Mouse (Mus musculus): ENCODE data around the gene Ccdc141. TPM values are rescaled to one million over a fixed set of nuclear protein-coding genes. Genes with fewer than 3 reads are reported as not detected.

The Ccdc141 gene
- polyA plus RNA-seq (2015; fragmentation: Nextera tagmentation; extraction: Ambion mirVana): 8.5 and 9.6 TPM in 2 replicates

GRCm38 (mm10) chr2:77170633-77171105 lies at the start of gene Ccdc141:
TSS of gene Ccdc141 (minus strand) at chr2:77170636.
- Histone ChIP-seq H3K36me3 (no peaks in the 10 kb centered on the region), H3K27me3 (replicated peaks) (no peaks in the 10 kb centered on the region), H3K4me1 (peaks cover 17% of the 10 kb centered on the region)

DNA sequence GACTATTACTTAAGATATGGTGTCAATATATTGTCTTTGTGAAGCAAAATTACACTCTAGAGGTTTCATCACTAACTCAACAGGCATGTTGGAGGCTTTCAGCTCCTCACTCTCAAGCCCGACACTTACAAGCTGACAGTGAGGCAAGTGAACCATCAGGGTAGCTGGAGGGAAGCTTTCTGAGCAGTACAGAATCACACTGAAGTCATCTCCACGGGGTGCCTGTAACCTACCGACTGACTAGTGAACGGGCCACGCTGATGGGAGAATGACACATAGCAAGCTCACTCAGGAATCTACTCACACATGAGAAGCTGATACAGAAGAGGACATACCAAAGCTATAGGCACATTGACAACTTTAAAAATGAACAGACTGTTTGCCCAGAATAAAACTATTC lies 42.4 kb upstream of the Ccdc141 start:
- Histone ChIP-seq H3K9me3 (no peaks in the 10 kb centered on the region), H3K9ac (no peak overlapping the region), H3K36me3 (0 out of 2 replicates have a peak, but pooled peaks cover 4% of the 10 kb centered on the region), H3K27ac (no peak overlapping the region), H3K27me3 (replicated peaks) (no peaks in the 10 kb centered on the region), H3K4me2 (no peak overlapping the region), H3K4me3 (replicated peaks) (no peak overlapping the region), H3K4me1 (no peaks in the 10 kb centered on the region)
- whole genome bisulfite sequencing: 81% methylated on average over 5 of the region's 5 CpGs
- no peak for ATAC-seq (ENCODE audit: insufficient read depth, low FRiP score, low read depth)

More at GRCm38 (mm10) chr2:77170633-77171105, at the start of gene Ccdc141:
- Histone ChIP-seq H3K9ac (peak within 1 kb of the TSS; percentile 23; the same call in 1 of the 2 replicates), H3K4me2 (peak within 1 kb of the TSS; percentile 74), H3K27ac (peak within 1 kb of the TSS; percentile 76), H3K9me3 (no peaks in the 10 kb centered on the region), H3K4me3 (replicated peaks) (peak within 1 kb of the TSS; percentile 49)
- ATAC-seq (ENCODE audit: insufficient read depth, low FRiP score, low read depth): no peak
- WGBS: 2% methylated on average over 5 of the region's 6 CpGs

DNA sequence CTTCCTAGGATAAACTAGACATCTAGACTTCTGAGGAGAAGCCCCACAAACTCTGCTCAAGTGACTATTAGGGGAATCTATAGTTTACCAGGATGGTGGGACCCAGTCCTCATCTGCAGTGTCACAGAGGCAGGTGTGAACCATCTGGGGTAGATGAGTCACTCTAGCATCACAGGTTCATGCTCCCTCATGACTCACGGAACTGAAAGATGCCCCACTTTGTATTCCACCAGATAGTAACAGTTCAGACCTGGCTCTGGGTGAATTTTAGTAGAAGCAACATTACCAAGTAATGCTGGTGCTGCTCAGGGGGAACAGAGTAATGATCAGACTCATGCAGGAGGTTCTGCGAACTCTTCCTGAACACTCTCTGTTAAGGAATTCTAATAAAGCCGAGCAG lies 36.5 kb upstream of the Ccdc141 start:
- WGBS: 88% methylated on average over 3 of the region's 3 CpGs
- Histone ChIP-seq H3K27ac (no peak overlapping the region), H3K4me3 (replicated peaks) (no peak overlapping the region), H3K9me3 (no peaks in the 10 kb centered on the region), H3K27me3 (replicated peaks) (no peaks in the 10 kb centered on the region), H3K36me3 (0 out of 2 replicates have a peak, but pooled peaks cover 5% of the 10 kb centered on the region), H3K4me2 (no peak overlapping the region), H3K9ac (no peak overlapping the region), H3K4me1 (no peaks in the 10 kb centered on the region)
- no peak for ATAC-seq (ENCODE audit: insufficient read depth, low FRiP score, low read depth)

GRCm38 (mm10) chr2:77203916-77204315 lies 33.5 kb upstream of the Ccdc141 start:
- Histone ChIP-seq H3K27me3 (replicated peaks) (no peaks in the 10 kb centered on the region), H3K4me3 (replicated peaks) (no peak overlapping the region), H3K4me2 (no peak overlapping the region), H3K9ac (no peak overlapping the region), H3K9me3 (no peaks in the 10 kb centered on the region), H3K27ac (no peak overlapping the region), H3K36me3 (0 out of 2 replicates have a peak, but pooled peaks cover 3% of the 10 kb centered on the region), H3K4me1 (0 out of 2 replicates have a peak, but pooled peaks cover 2% of the 10 kb centered on the region)
- WGBS: 44% methylated on average over 2 of the region's 2 CpGs
- ATAC-seq (ENCODE audit: insufficient read depth, low FRiP score, low read depth): no peak

DNA sequence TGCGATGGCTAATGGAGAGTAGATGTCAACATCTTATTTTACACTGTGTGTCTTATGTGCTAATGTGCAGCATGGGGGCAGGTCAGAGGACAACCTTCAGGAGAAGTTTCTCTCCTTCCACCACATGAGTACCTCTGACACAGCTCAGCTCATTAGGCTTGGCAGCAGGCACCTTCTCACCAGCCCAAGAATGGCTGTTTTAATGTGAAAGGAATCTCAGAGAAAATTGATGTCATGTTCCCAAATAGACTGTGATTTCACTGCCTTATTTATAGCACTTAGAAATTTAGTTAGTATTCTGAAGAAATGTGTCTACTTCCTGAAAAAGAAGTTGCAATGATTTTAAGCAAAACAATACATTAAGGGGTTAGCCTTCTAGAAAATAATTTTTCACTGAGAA lies 31.5 kb upstream of the Ccdc141 start:
- Histone ChIP-seq H3K4me1 (0 out of 2 replicates have a peak, but pooled peaks cover 2% of the 10 kb centered on the region), H3K4me2 (no peak overlapping the region), H3K9me3 (no peaks in the 10 kb centered on the region), H3K9ac (no peak overlapping the region), H3K27me3 (replicated peaks) (no peaks in the 10 kb centered on the region), H3K27ac (no peak overlapping the region), H3K36me3 (0 out of 2 replicates have a peak, but pooled peaks cover 3% of the 10 kb centered on the region), H3K4me3 (replicated peaks) (no peak overlapping the region)
- ATAC-seq (ENCODE audit: insufficient read depth, low FRiP score, low read depth): no peak
- WGBS: 100% methylated on average over 1 of the region's 1 CpGs

DNA sequence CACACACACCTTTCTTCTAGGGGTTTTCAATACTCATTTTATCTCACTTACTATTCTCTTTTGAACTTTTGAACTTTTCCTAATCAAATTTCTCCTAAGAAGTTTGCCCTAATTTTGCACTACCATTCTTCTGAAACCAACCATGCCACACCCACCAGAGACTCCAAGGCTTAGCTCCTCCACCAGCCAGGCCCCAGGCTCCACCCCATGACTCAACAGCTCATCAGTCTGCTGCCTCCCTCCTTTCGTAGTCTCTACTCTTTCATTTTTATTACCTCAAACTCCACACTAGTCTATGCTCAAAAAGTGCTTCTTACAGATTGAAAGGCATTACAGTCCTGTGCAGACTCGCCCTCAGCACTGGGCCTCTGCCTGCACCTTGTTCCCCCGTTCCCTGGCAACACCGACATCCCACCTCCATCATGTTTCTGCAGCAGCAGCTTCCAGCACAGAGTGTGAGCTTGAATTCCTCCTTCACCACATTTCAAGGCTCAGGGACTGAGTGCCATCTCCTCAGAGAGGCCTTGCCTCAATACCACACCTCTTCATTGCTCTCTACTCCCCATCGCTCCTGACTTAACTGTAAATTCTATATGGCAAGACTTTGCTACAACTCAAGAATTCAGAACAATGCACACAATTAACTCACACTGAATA lies 30.6 kb upstream of the Ccdc141 start:
- H3K27me3 ChIP-seq (replicated peaks): no peaks in the 10 kb centered on the region
- 85% methylated on average over 5 of the region's 5 CpGs for WGBS
- no peak overlapping the region for H3K4me2 ChIP-seq
- no peak overlapping the region for H3K4me3 ChIP-seq (replicated peaks)
- 0 out of 2 replicates have a peak, but pooled peaks cover 2% of the 10 kb centered on the region for H3K4me1 ChIP-seq
- H3K9ac ChIP-seq: no peak overlapping the region
- no peak; the same call in 1 of the 2 replicates for ATAC-seq (ENCODE audit: insufficient read depth, low FRiP score, low read depth)
- no peaks in the 10 kb centered on the region for H3K9me3 ChIP-seq
- H3K36me3 ChIP-seq: 0 out of 2 replicates have a peak, but pooled peaks cover 3% of the 10 kb centered on the region
- no peak overlapping the region for H3K27ac ChIP-seq

DNA sequence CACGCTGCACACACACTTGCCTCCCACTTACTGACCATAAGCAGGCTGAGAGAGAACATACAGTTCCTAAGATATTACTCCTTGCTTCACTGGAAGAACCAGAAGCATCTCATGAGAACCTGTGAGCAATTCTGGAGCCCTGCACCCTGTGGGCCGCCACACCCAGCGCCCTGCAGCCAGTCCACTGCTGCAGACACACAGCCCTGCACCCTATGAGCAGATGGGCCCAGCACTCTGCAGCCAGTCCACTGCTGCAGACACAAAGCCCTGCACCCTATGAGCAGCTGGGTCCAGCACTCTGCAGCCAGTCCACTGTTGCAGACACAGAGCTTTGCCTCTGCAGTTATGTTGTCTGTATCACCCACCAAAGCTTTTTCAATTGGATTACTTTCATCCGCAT lies 29.9 kb upstream of the Ccdc141 start:
- no peak overlapping the region for H3K9ac ChIP-seq
- 90% methylated on average over 4 of the region's 4 CpGs for WGBS
- no peak for ATAC-seq (ENCODE audit: insufficient read depth, low FRiP score, low read depth)
- no peak overlapping the region for H3K4me3 ChIP-seq (replicated peaks)
- H3K27me3 ChIP-seq (replicated peaks): no peaks in the 10 kb centered on the region
- H3K4me2 ChIP-seq: no peak overlapping the region
- H3K9me3 ChIP-seq: no peaks in the 10 kb centered on the region
- H3K27ac ChIP-seq: no peak overlapping the region
- H3K4me1 ChIP-seq: 0 out of 2 replicates have a peak, but pooled peaks cover 2% of the 10 kb centered on the region
- no peaks in the 10 kb centered on the region for H3K36me3 ChIP-seq

DNA sequence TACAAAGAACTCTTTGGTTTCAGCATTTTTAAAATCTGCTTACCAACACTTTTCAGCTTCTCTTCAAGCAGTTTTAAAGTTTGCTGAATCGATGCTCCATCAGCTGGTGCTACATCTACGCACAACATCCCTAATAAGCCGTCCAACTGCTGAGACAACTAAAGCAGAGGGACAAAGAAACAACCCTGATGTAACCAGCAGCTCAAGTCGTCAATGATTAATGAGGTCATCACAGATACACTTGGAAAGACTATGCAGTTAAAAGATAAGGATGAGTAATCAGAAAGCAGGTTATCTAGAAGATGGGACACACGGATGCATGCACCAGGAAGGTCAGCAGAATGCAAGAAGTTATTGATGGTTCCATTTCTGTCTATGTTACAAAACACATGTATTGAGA lies 27.8 kb upstream of the Ccdc141 start:
- ATAC-seq (ENCODE audit: insufficient read depth, low FRiP score, low read depth): no peak
- Histone ChIP-seq H3K9me3 (no peaks in the 10 kb centered on the region), H3K27me3 (replicated peaks) (no peaks in the 10 kb centered on the region), H3K4me3 (replicated peaks) (no peak overlapping the region), H3K27ac (no peak overlapping the region), H3K4me2 (no peak overlapping the region), H3K36me3 (peaks cover 4% of the 10 kb centered on the region; the same call in 1 of the 2 replicates), H3K9ac (no peak overlapping the region), H3K4me1 (0 out of 2 replicates have a peak, but pooled peaks cover 2% of the 10 kb centered on the region)
- 55% methylated on average over 5 of the region's 5 CpGs for WGBS

DNA sequence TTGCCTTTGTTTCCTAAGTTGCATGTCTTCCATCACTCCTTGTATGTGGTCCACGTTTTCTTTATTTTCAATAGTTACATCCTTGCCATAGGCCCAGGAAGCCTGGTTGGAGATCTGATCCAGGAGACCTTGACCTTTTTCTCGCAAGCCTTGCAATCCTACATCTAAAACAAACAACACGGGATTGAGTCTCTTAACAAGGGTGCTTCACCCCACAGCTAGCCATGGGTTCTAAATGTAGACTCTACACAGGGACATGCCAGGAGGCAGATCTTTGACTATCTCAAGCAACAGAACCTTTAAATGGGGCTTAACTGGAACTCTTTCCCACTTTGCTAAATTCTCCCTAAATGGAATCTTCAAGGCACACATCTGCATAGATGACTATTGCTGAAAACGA lies 26.4 kb upstream of the Ccdc141 start:
- H3K36me3 ChIP-seq: peaks cover 4% of the 10 kb centered on the region; the same call in 1 of the 2 replicates
- 81% methylated on average over 4 of the region's 4 CpGs for WGBS
- H3K4me1 ChIP-seq: 0 out of 2 replicates have a peak, but pooled peaks cover 2% of the 10 kb centered on the region
- no peak overlapping the region for H3K4me2 ChIP-seq
- ATAC-seq (ENCODE audit: insufficient read depth, low FRiP score, low read depth): no peak
- no peak overlapping the region for H3K27ac ChIP-seq
- no peak overlapping the region for H3K9ac ChIP-seq
- no peaks in the 10 kb centered on the region for H3K27me3 ChIP-seq (replicated peaks)
- H3K4me3 ChIP-seq (replicated peaks): no peak overlapping the region
- H3K9me3 ChIP-seq: no peaks in the 10 kb centered on the region

DNA sequence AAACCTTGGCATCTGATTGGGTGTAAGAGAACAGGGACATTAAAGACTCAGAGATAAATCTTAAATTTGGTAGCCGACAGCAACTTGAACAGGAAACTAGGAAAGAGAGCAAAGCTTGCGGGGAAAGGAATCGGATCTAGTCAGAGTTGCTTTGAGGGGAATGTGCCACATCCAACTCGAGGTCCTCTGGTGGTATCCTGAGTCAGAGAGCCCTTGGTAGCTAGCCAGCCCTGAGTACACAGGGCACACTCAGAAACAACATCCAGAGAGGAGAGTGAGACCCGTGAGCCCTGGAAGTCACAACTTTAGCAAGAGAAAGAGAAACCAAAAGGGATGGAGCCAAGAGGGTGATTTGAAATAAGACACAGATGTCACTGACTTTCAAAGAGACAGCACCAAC lies 24.6 kb upstream of the Ccdc141 start:
- 88% methylated on average over 5 of the region's 5 CpGs for WGBS
- H3K4me3 ChIP-seq (replicated peaks): no peak overlapping the region
- H3K27me3 ChIP-seq (replicated peaks): no peaks in the 10 kb centered on the region
- no peak for ATAC-seq (ENCODE audit: insufficient read depth, low FRiP score, low read depth)
- no peaks in the 10 kb centered on the region for H3K9me3 ChIP-seq
- H3K9ac ChIP-seq: no peak overlapping the region
- H3K36me3 ChIP-seq: peaks cover 4% of the 10 kb centered on the region; the same call in 1 of the 2 replicates
- no peak overlapping the region for H3K4me2 ChIP-seq
- H3K4me1 ChIP-seq: no peaks in the 10 kb centered on the region
- H3K27ac ChIP-seq: no peak overlapping the region

DNA sequence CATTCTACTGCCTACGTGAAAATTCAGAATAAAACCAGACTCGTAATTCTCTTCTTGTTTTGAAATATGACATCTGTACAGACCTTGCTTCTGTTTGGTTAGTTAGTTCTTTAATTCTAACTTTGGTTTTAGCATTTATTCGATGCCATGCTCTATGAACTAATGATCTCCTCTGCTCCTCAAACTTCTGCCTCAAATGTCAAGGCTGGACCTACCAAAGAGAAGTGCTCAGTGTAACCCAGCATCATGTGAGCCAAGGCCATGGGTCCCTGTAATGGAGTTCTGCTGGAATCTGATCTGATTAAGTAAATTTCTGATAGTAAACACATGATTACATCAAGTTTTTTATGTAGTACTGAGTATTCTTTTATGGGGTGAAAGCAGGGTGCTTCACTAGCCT lies 21.4 kb upstream of the Ccdc141 start:
- no peak overlapping the region for H3K4me3 ChIP-seq (replicated peaks)
- no peaks in the 10 kb centered on the region for H3K9me3 ChIP-seq
- no peak overlapping the region for H3K4me2 ChIP-seq
- 94% methylated on average over 3 of the region's 3 CpGs for WGBS
- ATAC-seq (ENCODE audit: insufficient read depth, low FRiP score, low read depth): no peak
- H3K27me3 ChIP-seq (replicated peaks): no peaks in the 10 kb centered on the region
- no peak overlapping the region for H3K27ac ChIP-seq
- H3K4me1 ChIP-seq: no peaks in the 10 kb centered on the region
- peaks cover 4% of the 10 kb centered on the region; the same call in 1 of the 2 replicates for H3K36me3 ChIP-seq
- H3K9ac ChIP-seq: no peak overlapping the region

DNA sequence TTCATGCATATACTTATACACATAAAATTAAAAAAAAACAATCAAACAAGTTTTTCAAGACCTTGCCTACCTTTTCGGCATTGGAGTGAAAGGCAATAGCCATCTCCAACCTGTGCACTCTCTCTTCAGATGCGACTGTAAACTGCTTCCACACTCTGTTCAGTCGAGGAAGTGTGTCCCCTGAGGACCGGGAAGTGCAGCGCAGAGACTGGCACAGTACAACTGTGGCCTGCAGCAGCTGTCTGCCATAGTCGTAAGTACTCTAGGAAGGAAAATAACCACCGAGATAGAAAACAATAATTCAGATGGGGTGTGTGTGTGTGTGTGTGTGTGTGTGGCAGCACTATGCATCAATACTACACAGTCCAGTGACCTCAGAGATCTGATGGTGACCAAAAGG lies 20.5 kb upstream of the Ccdc141 start:
- WGBS: 91% methylated on average over 7 of the region's 7 CpGs
- H3K4me3 ChIP-seq (replicated peaks): no peak overlapping the region
- no peak overlapping the region for H3K9ac ChIP-seq
- no peak overlapping the region for H3K27ac ChIP-seq
- H3K4me2 ChIP-seq: no peak overlapping the region
- H3K4me1 ChIP-seq: no peaks in the 10 kb centered on the region
- no peak for ATAC-seq (ENCODE audit: insufficient read depth, low FRiP score, low read depth)
- H3K9me3 ChIP-seq: no peaks in the 10 kb centered on the region
- H3K27me3 ChIP-seq (replicated peaks): no peaks in the 10 kb centered on the region
- peaks cover 4% of the 10 kb centered on the region; the same call in 1 of the 2 replicates for H3K36me3 ChIP-seq
